Mouse (Mus musculus) hindbrain, embryonic 12.5 days (tissue): ENCODE measurements around the gene D6Wsu163e. TPM values are rescaled to one million over a fixed set of nuclear protein-coding genes. Genes with fewer than 3 reads are reported as not detected.

Experiments
- ATAC-seq: fragments of 200-750 bp; cut with Nextera tagmentation; 2 replicates; pipeline ENCODE4 v1.8.0; 2017; ENCODE audit warnings: moderate TSS enrichment; ENCODE audit not compliant: low FRiP score
- H3K27ac ChIP-seq: fragments of 300-500 bp; sonication (generic); 2 replicates; pipeline ENCODE4 v1.5.1; 2016; ENCODE audit warnings: mild to moderate bottlenecking
- H3K27me3 ChIP-seq: fragments of 300-500 bp; sonication (generic); 2 replicates; pipeline ENCODE4 v1.6.1; 2016; ENCODE audit warnings: mild to moderate bottlenecking
- H3K36me3 ChIP-seq: fragments of 300-500 bp; sonication (generic); 2 replicates; pipeline ENCODE4 v1.6.1; 2016; ENCODE audit warnings: mild to moderate bottlenecking
- H3K4me1 ChIP-seq: fragments of 300-500 bp; sonication (generic); 2 replicates; pipeline ENCODE4 v1.6.1; 2016
- H3K4me2 ChIP-seq: fragments of 300-500 bp; sonication (generic); replicated peaks from 2 replicates; pipeline ENCODE4 v1.6.1; 2016; ENCODE audit warnings: mild to moderate bottlenecking
- H3K4me3 ChIP-seq: fragments of 300-500 bp; sonication (generic); 2 replicates; pipeline ENCODE4 v1.5.1; 2016; ENCODE audit warnings: mild to moderate bottlenecking
- H3K9ac ChIP-seq: fragments of 300-500 bp; sonication (generic); 2 replicates; pipeline ENCODE4 v1.6.1; 2016; ENCODE audit warnings: mild to moderate bottlenecking, moderate library complexity
- H3K9me3 ChIP-seq: fragments of 300-500 bp; sonication (generic); replicated peaks from 2 replicates; pipeline ENCODE4 v1.6.1; 2016; ENCODE audit warnings: mild to moderate bottlenecking
- WGBS: fragments of 180-500 bp; shearing (Covaris S2); methylation state at CpG from one replicate; pipeline ENCODE4 v1.1.7; 2016; 5-methylcytosine and 5-hydroxymethylcytosine counted together
- polyA plus RNA-seq: library from polyadenylated mRNA; unstranded; fragments of >200 nt; fragmentation: Nextera tagmentation; extraction: Ambion mirVana; gene quantifications from 2 replicates; pipeline ENCODE4 v1.2.1, GENCODE M21; 2016

Gene D6Wsu163e
- polyA plus RNA-seq, 1 experiment from 2014 or later: 19.1 TPM

- H3K4me1 ChIP-seq: no peaks in the 10 kb centered on the region
- 90% methylated on average over 8 of the region's 8 CpGs for WGBS
- no peak overlapping the region for H3K27ac ChIP-seq
- no peak overlapping the region for H3K4me3 ChIP-seq
- no peaks in the 10 kb centered on the region for H3K27me3 ChIP-seq
- H3K4me2 ChIP-seq: no peak overlapping the region
- no peak for ATAC-seq
- no peaks in the 10 kb centered on the region for H3K9me3 ChIP-seq
- H3K36me3 ChIP-seq: peaks cover 30% of the 10 kb centered on the region
- H3K9ac ChIP-seq: no peak overlapping the region
Observed at GRCm38 (mm10) chr6:126961371-126962018, 21.7 kb downstream of the D6Wsu163e start.

GRCm38 (mm10) chr6:126962709-126963108 is 22.9 kb downstream of the D6Wsu163e start:
- no peak overlapping the region for H3K4me2 ChIP-seq
- no peak overlapping the region for H3K27ac ChIP-seq
- H3K36me3 ChIP-seq: peaks cover 25% of the 10 kb centered on the region
- H3K27me3 ChIP-seq: no peaks in the 10 kb centered on the region
- H3K4me1 ChIP-seq: no peaks in the 10 kb centered on the region
- WGBS: 87% methylated on average over 5 of the region's 5 CpGs
- H3K9me3 ChIP-seq: no peaks in the 10 kb centered on the region
- no peak for ATAC-seq
- no peak overlapping the region for H3K4me3 ChIP-seq
- H3K9ac ChIP-seq: no peak overlapping the region

- WGBS: 81% methylated on average over 9 of the region's 9 CpGs
- H3K4me3 ChIP-seq: no peak overlapping the region
- H3K27me3 ChIP-seq: no peaks in the 10 kb centered on the region
- peaks cover 31% of the 10 kb centered on the region for H3K36me3 ChIP-seq
- H3K9ac ChIP-seq: no peak overlapping the region
- no peaks in the 10 kb centered on the region for H3K4me1 ChIP-seq
- ATAC-seq: no peak
- no peak overlapping the region for H3K27ac ChIP-seq
- H3K4me2 ChIP-seq: no peak overlapping the region
- no peaks in the 10 kb centered on the region for H3K9me3 ChIP-seq
Observed at GRCm38 (mm10) chr6:126963426-126963825, 23.7 kb downstream of the D6Wsu163e start.

- H3K36me3 ChIP-seq: peaks cover 36% of the 10 kb centered on the region
- H3K9me3 ChIP-seq: no peaks in the 10 kb centered on the region
- WGBS: 91% methylated on average over 14 of the region's 14 CpGs
- ATAC-seq: no peak
- no peak overlapping the region for H3K4me2 ChIP-seq
- no peaks in the 10 kb centered on the region for H3K4me1 ChIP-seq
- H3K27me3 ChIP-seq: no peaks in the 10 kb centered on the region
- no peak overlapping the region for H3K27ac ChIP-seq
- no peak overlapping the region for H3K4me3 ChIP-seq
- no peak overlapping the region for H3K9ac ChIP-seq
Observed at GRCm38 (mm10) chr6:126966241-126967026, 26.7 kb downstream of the D6Wsu163e start.

DNA sequence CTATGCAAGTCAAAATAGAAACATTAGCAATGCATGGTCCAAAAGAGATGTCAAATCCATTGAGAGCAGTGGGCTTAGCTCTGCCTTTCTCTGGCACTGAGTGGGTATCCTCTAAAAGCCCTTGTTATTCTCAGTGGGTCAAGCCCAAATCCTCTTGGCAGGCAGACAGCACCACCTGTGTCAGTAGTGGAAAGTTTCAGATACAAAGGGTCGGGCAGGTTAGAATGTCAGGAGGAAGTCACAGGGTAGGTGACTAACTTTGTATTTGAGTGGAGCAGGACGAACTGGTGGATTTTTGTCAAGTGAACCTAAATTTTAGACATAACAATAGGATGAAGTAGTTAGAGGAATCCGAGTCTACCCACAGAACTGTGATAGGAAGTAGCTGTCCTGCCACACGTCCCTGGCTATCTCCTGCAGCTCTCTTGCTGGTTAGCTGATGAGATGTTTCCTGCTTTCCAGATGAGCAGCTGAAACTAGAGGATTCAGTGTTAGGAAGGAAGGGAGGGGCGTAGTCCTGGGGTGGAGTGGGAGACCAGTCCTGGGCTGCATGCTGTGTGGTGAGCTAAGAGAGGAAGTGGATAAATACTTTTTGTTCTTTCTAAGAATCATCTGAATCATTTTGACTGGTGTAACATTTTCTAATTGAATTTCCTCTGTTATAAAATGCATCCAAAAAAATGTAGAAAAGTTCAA is 41.9 kb downstream of the D6Wsu163e start:
- Histone ChIP-seq H3K27me3 (no peaks in the 10 kb centered on the region), H3K9me3 (no peaks in the 10 kb centered on the region), H3K27ac (no peak overlapping the region), H3K4me1 (no peaks in the 10 kb centered on the region), H3K4me2 (no peak overlapping the region), H3K9ac (no peak overlapping the region), H3K36me3 (peaks cover 6% of the 10 kb centered on the region; the same call in 1 of the 2 replicates), H3K4me3 (no peak overlapping the region)
- ATAC-seq: no peak
- 77% methylated on average over 5 of the region's 5 CpGs for WGBS

DNA sequence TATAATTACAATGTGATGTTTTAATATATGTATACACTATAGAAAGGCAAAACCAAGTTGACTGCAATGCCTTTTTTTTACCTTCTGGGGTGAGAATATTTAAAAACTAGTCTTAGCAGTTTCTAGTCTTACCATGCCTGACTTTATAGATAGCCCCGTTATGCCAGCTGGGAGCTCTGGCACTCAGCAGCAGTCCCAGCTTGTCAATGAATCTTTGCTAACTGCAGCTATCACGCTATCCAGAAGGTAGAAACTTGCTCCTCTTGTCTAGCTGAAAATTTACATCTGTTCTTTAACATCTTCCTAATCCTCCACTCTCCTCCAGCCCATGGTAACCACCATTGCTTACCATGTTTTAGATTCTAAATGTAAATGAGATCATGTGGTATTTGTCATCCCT is 53.9 kb downstream of the D6Wsu163e start:
- no peaks in the 10 kb centered on the region for H3K9me3 ChIP-seq

GRCm38 (mm10) chr6:126995494-126995893 is 55.7 kb downstream of the D6Wsu163e start:
- Histone ChIP-seq H3K9ac (no peak overlapping the region), H3K4me1 (no peaks in the 10 kb centered on the region), H3K4me2 (no peak overlapping the region), H3K27ac (no peak overlapping the region), H3K9me3 (no peaks in the 10 kb centered on the region), H3K4me3 (no peak overlapping the region), H3K27me3 (no peaks in the 10 kb centered on the region), H3K36me3 (no peaks in the 10 kb centered on the region)
- WGBS: 94% methylated on average over 3 of the region's 3 CpGs
- ATAC-seq: no peak

More for the DNA sequence above, 53.9 kb downstream of the D6Wsu163e start:
- Histone ChIP-seq H3K9ac (no peak overlapping the region), H3K4me2 (no peak overlapping the region), H3K27me3 (no peaks in the 10 kb centered on the region), H3K4me3 (no peak overlapping the region), H3K36me3 (no peaks in the 10 kb centered on the region), H3K4me1 (no peaks in the 10 kb centered on the region), H3K27ac (no peak overlapping the region)
- WGBS: 73% methylated on average over 2 of the region's 2 CpGs
- ATAC-seq: no peak

- Histone ChIP-seq H3K4me3 (no peak overlapping the region), H3K27me3 (no peaks in the 10 kb centered on the region), H3K27ac (no peak overlapping the region), H3K9ac (no peak overlapping the region), H3K36me3 (no peaks in the 10 kb centered on the region), H3K4me1 (no peaks in the 10 kb centered on the region), H3K4me2 (no peak overlapping the region), H3K9me3 (no peaks in the 10 kb centered on the region)
- WGBS: 89% methylated on average over 5 of the region's 5 CpGs
- ATAC-seq: no peak
Observed at GRCm38 (mm10) chr6:126996399-126996798, 56.6 kb downstream of the D6Wsu163e start.

DNA sequence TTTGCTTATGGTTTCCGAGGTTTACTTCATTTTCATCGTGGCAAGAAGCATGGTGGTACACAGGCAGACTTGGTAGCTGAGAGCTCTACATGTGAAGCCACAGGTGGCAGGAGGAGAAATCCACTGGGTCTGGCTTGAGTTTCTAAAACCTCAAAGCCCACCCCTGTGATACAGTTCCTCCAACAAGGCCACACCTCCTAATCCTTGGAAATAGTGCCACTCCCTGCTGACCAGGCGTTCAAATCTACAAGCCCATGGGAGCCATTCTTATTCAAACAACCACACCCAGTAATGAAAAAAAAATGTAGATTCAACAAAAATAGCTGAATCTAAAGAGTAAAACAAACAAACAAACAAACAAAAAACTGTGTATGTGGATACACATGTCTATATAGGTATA is 65.9 kb downstream of the D6Wsu163e start:
- 79% methylated on average over 3 of the region's 3 CpGs for WGBS
- ATAC-seq: no peak
- H3K9ac ChIP-seq: no peak overlapping the region

DNA sequence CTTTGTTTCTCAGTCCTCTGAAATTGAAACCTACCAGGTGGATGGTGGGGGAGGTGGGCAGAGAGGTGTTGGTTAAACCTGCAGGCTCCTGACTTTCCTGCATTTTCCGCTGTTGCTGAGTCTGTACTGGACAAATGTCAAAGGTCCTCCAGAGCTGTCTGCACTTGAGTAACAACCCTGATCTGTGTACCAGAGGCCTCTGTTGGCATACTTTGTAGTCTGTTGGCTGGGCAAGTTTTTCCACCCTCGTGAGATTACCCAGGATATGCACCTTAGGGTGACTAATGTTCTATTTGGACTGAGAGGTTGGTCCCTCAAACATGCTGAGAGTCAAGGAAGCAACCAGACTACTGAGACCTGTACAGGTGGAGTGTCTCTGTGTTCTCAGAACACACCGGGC is 66.8 kb downstream of the D6Wsu163e start:
- H3K4me3 ChIP-seq: no peak overlapping the region
- H3K9me3 ChIP-seq: no peaks in the 10 kb centered on the region
- H3K36me3 ChIP-seq: no peaks in the 10 kb centered on the region
- H3K4me1 ChIP-seq: no peaks in the 10 kb centered on the region
- ATAC-seq: no peak
- no peak overlapping the region for H3K27ac ChIP-seq
- no peak overlapping the region for H3K4me2 ChIP-seq
- H3K27me3 ChIP-seq: no peaks in the 10 kb centered on the region
- no peak overlapping the region for H3K9ac ChIP-seq
- WGBS: 84% methylated on average over 3 of the region's 3 CpGs

More for the DNA sequence above, 65.9 kb downstream of the D6Wsu163e start:
- Histone ChIP-seq H3K4me1 (no peaks in the 10 kb centered on the region), H3K9me3 (no peaks in the 10 kb centered on the region), H3K36me3 (no peaks in the 10 kb centered on the region), H3K27ac (no peak overlapping the region), H3K4me3 (no peak overlapping the region), H3K4me2 (no peak overlapping the region), H3K27me3 (no peaks in the 10 kb centered on the region)

- H3K36me3 ChIP-seq: no peaks in the 10 kb centered on the region
- no peak overlapping the region for H3K9ac ChIP-seq
- no peak overlapping the region for H3K4me3 ChIP-seq
- no peak for ATAC-seq
- 89% methylated on average over 13 of the region's 13 CpGs for WGBS
- H3K4me1 ChIP-seq: no peaks in the 10 kb centered on the region
- no peak overlapping the region for H3K4me2 ChIP-seq
- H3K27ac ChIP-seq: no peak overlapping the region
- no peaks in the 10 kb centered on the region for H3K9me3 ChIP-seq
- no peaks in the 10 kb centered on the region for H3K27me3 ChIP-seq
Observed at GRCm38 (mm10) chr6:127010021-127010420, 70.3 kb downstream of the D6Wsu163e start.

DNA sequence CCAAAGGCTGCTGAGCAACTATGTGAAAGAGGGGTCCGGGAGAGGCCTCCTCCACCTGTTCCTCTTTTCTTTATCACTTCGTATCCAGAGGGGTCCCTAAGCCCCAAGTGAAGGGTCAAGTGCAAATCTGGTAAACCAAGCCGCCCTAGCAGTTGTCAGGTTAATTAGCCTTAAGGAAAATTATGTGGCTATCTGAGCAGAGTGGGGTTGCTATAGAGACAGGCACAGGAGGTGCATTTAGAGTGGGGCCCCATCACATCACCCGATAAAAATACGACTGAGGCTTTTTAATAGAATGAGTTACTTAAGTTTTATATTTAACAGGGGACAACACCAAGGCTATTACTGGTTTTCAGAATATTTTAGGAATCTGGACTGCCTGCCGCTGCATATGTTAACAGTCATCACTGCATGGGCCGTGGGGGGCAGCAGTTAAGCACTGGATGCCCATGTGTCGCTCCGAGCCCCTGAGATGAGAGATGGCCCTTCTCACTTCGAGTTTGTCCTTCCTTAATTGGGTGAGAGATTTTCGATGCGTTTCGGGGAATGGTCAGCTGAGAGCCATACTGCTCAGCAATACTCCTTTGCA is 72.3 kb downstream of the D6Wsu163e start:
- H3K4me2 ChIP-seq: no peak overlapping the region
- H3K27me3 ChIP-seq: no peaks in the 10 kb centered on the region
- H3K27ac ChIP-seq: no peak overlapping the region
- WGBS: 77% methylated on average over 13 of the region's 13 CpGs
- H3K9me3 ChIP-seq: no peaks in the 10 kb centered on the region
- H3K9ac ChIP-seq: no peak overlapping the region
- no peaks in the 10 kb centered on the region for H3K36me3 ChIP-seq
- no peak for ATAC-seq
- no peak overlapping the region for H3K4me3 ChIP-seq
- H3K4me1 ChIP-seq: no peaks in the 10 kb centered on the region
